Mouse (Mus musculus): ENCODE measurements around the gene Tat.
"Not testable (repeated sequence)": the region's sequence is repeated elsewhere in the genome, so short reads cannot be mapped to it uniquely, and the experiment has no call there.

- not testable (repeated sequence) for TF ChIP-seq ZMIZ1 (IDR thresholded peaks at IDR 0.05; ENCODE audit: low read depth, low read length); E2F4 (IDR thresholded peaks at IDR 0.05; ENCODE audit: insufficient replicate concordance, low read depth, low read length); CTCF (conservative IDR thresholded peaks at IDR 0.05 in 1 of 2, IDR thresholded peaks at IDR 0.05 in 1 of 2; ENCODE audit: low read depth in 2 of 2, low read length in 2 of 2); GABPA (IDR thresholded peaks at IDR 0.05; ENCODE audit: insufficient replicate concordance, low read depth, low read length); BHLHE40 (IDR thresholded peaks at IDR 0.05; ENCODE audit: low read depth, low read length); POLR2A (IDR thresholded peaks at IDR 0.05; ENCODE audit: low read depth, low read length); MEF2A (IDR thresholded peaks at IDR 0.05; ENCODE audit: borderline replicate concordance, low read depth, low read length); MAZ (IDR thresholded peaks at IDR 0.05; ENCODE audit: low read depth, low read length); TBP (conservative IDR thresholded peaks at IDR 0.05; ENCODE audit: low read depth, low read length); ZNF384 (IDR thresholded peaks at IDR 0.05; ENCODE audit: low read depth, low read length); UBTF (IDR thresholded peaks at IDR 0.05; ENCODE audit: low read depth, low read length); MAX (IDR thresholded peaks at IDR 0.05; ENCODE audit: low read length); CHD2 (IDR thresholded peaks at IDR 0.05; ENCODE audit: low read length); SIN3A (IDR thresholded peaks at IDR 0.05; ENCODE audit: low read length)
These were observed 43.5 kb downstream of the Tat start for GRCm38 (mm10) chr8:110033771-110034170.

Data from CH12.LX (cell line).